Mouse (Mus musculus): ENCODE measurements around the gene Uxt. TPM values are rescaled to one million over a fixed set of nuclear protein-coding genes. Genes with fewer than 3 reads are reported as not detected.

The Uxt gene
- polyA plus RNA-seq, 2 experiments: 13.9 to 46.7 TPM

DNA sequence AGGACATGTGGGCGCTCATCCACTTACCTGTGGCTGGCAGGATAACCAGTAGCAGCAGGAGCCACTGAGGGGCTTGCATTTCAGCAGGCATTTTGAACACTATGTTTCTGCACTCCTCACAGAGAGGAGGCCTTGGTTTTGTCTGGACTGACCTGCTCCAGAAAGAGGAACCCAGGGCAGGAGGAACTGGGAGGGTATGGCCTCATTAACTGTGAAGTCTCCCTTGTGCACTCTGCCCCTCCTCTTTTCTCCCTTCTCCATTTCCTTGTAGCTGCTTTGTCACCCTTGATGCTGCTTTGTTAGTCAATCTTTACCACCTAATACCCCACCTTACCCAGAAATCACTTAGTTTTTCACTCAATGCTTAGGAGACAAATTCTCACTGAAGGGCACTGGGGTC is 30.5 kb downstream of the Uxt start, which contains the start of gene Cfp:
Gene Cfp (minus strand): TSS at position 192 of the 400 bp plus-strand sequence.
- Histone ChIP-seq H3K4me1 (replicated peaks; ENCODE audit: control insufficient read depth in 2 of 2, insufficient read depth in 2 of 2, low read length in 1 of 2) (no peaks in the 10 kb centered on the region), H3K27me3 (ENCODE audit: control insufficient read depth, insufficient read depth, low read length) (no peaks in the 10 kb centered on the region), H3K9ac (replicated peaks) (no peak within 1 kb of the TSS), H3K9me3 (ENCODE audit: control insufficient read depth, low read length) (no peaks in the 10 kb centered on the region), H3K36me3 (replicated peaks; ENCODE audit: control insufficient read depth, insufficient read depth, low read depth) (no peaks in the 10 kb centered on the region), H3K27ac (no peak within 1 kb of the TSS), H3K4me3 (ENCODE audit: insufficient read depth in 1 of 2, low read depth in 2 of 2, low read length in 2 of 2) (no peak within 1 kb of the TSS), H3K4me2 (ENCODE audit: low read depth) (no peak within 1 kb of the TSS)
- TF ChIP-seq CTCF (IDR thresholded peaks at IDR 0.05; ENCODE audit: low read depth) (no peak), EP300 (IDR thresholded peaks at IDR 0.05; ENCODE audit: low read depth) (no peak)
- no peak for DNase-seq (ENCODE audit: low read depth in 3 of 3, low spot score in 3 of 3)
- ATAC-seq (ENCODE audit: insufficient read depth): no peak
- WGBS (ENCODE audit: insufficient replicate concordance): 50% methylated on average over 1 of the region's 1 CpGs

- Histone ChIP-seq H3K36me3 (replicated peaks; ENCODE audit: control insufficient read depth, insufficient read depth, low read depth) (no peaks in the 10 kb centered on the region), H3K4me3 (ENCODE audit: insufficient read depth in 1 of 2, low read depth in 2 of 2, low read length in 2 of 2) (no peak overlapping the region), H3K27ac (no peak overlapping the region), H3K4me2 (ENCODE audit: low read depth) (no peak overlapping the region), H3K27me3 (ENCODE audit: control insufficient read depth, insufficient read depth, low read length) (no peaks in the 10 kb centered on the region), H3K9ac (replicated peaks) (no peak overlapping the region), H3K9me3 (ENCODE audit: control insufficient read depth, low read length) (no peaks in the 10 kb centered on the region), H3K4me1 (replicated peaks; ENCODE audit: control insufficient read depth in 2 of 2, insufficient read depth in 2 of 2, low read length in 1 of 2) (no peaks in the 10 kb centered on the region)
- DNase-seq (ENCODE audit: low read depth in 3 of 3, low spot score in 3 of 3) (no peak), ATAC-seq (ENCODE audit: insufficient read depth) (no peak)
- WGBS (ENCODE audit: insufficient replicate concordance): 41% methylated on average over 1 of the region's 1 CpGs
- TF ChIP-seq CTCF (IDR thresholded peaks at IDR 0.05; ENCODE audit: low read depth): no peak
- TF ChIP-seq EP300 (IDR thresholded peaks at IDR 0.05; ENCODE audit: low read depth): no peak
Measured at GRCm38 (mm10) chrX:20929859-20930258, 32.0 kb downstream of the Uxt start.

DNA sequence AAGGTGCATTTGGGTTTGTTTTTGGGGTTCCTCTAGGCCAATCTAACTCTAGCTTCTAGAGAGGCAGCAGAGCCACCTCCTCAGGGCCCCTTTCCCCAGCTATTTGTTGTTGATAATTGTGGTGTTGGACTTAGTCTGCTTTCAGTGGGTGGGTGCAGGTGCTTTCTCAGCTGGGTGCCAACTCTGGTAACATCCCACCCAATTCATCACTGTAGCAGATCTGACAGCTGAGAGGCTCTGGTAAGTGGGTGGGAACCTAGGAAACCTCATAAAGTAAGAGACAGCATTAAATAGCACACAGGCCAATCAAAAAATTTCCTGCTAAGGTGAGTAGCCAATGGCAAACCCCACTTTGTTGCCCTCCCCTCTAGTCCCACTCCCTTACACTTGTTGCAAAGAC is 36.8 kb downstream of the Uxt start:
- DNase-seq (ENCODE audit: low read depth in 3 of 3, low spot score in 3 of 3): no peak
- no peak for TF ChIP-seq CTCF (IDR thresholded peaks at IDR 0.05; ENCODE audit: low read depth)
- no peak for ATAC-seq (ENCODE audit: insufficient read depth)
- peaks cover 17% of the 10 kb centered on the region for H3K27me3 ChIP-seq (ENCODE audit: control insufficient read depth, insufficient read depth, low read length)
- H3K4me1 ChIP-seq (replicated peaks; ENCODE audit: control insufficient read depth in 2 of 2, insufficient read depth in 2 of 2, low read length in 1 of 2): no peaks in the 10 kb centered on the region
- H3K4me2 ChIP-seq (ENCODE audit: low read depth): no peak overlapping the region
- no peaks in the 10 kb centered on the region for H3K36me3 ChIP-seq (replicated peaks; ENCODE audit: control insufficient read depth, insufficient read depth, low read depth)
- no peak overlapping the region for H3K9ac ChIP-seq (replicated peaks)
- H3K9me3 ChIP-seq (ENCODE audit: control insufficient read depth, low read length): no peaks in the 10 kb centered on the region
- no peak overlapping the region for H3K4me3 ChIP-seq (ENCODE audit: insufficient read depth in 1 of 2, low read depth in 2 of 2, low read length in 2 of 2)
- H3K27ac ChIP-seq: no peak overlapping the region

- Histone ChIP-seq H3K4me1 (replicated peaks; ENCODE audit: control insufficient read depth in 2 of 2, insufficient read depth in 2 of 2, low read length in 1 of 2) (no peaks in the 10 kb centered on the region), H3K27me3 (ENCODE audit: control insufficient read depth, insufficient read depth, low read length) (peaks cover 28% of the 10 kb centered on the region), H3K9ac (replicated peaks) (no peak overlapping the region), H3K36me3 (replicated peaks; ENCODE audit: control insufficient read depth, insufficient read depth, low read depth) (no peaks in the 10 kb centered on the region), H3K4me3 (ENCODE audit: insufficient read depth in 1 of 2, low read depth in 2 of 2, low read length in 2 of 2) (no peak overlapping the region), H3K9me3 (ENCODE audit: control insufficient read depth, low read length) (no peaks in the 10 kb centered on the region), H3K4me2 (ENCODE audit: low read depth) (no peak overlapping the region), H3K27ac (no peak overlapping the region)
- ATAC-seq (ENCODE audit: insufficient read depth) (no peak), DNase-seq (ENCODE audit: low read depth in 3 of 3, low spot score in 3 of 3) (no peak)
- 46% methylated on average over 1 of the region's 1 CpGs for WGBS (ENCODE audit: insufficient replicate concordance)
- no peak for TF ChIP-seq EP300 (IDR thresholded peaks at IDR 0.05; ENCODE audit: low read depth)
- no peak for TF ChIP-seq CTCF (IDR thresholded peaks at IDR 0.05; ENCODE audit: low read depth)
Measured at GRCm38 (mm10) chrX:20923506-20923905, 38.3 kb downstream of the Uxt start.

GRCm38 (mm10) chrX:20921366-20921765 is 40.5 kb downstream of the Uxt start:
- no peaks in the 10 kb centered on the region for H3K36me3 ChIP-seq (replicated peaks; ENCODE audit: control insufficient read depth, insufficient read depth, low read depth)
- TF ChIP-seq CTCF (IDR thresholded peaks at IDR 0.05; ENCODE audit: low read depth) (no peak), EP300 (IDR thresholded peaks at IDR 0.05; ENCODE audit: low read depth) (no peak)
- 44% methylated on average over 5 of the region's 5 CpGs for whole genome bisulfite sequencing (ENCODE audit: insufficient replicate concordance)
- H3K9ac ChIP-seq (replicated peaks): no peak overlapping the region
- H3K27ac ChIP-seq: no peak overlapping the region
- peaks cover 28% of the 10 kb centered on the region for H3K27me3 ChIP-seq (ENCODE audit: control insufficient read depth, insufficient read depth, low read length)
- H3K4me2 ChIP-seq (ENCODE audit: low read depth): no peak overlapping the region
- no peak for ATAC-seq (ENCODE audit: insufficient read depth)
- H3K4me1 ChIP-seq (replicated peaks; ENCODE audit: control insufficient read depth in 2 of 2, insufficient read depth in 2 of 2, low read length in 1 of 2): no peaks in the 10 kb centered on the region
- no peak overlapping the region for H3K4me3 ChIP-seq (ENCODE audit: insufficient read depth in 1 of 2, low read depth in 2 of 2, low read length in 2 of 2)
- no peak for DNase-seq (ENCODE audit: low read depth in 3 of 3, low spot score in 3 of 3)
- H3K9me3 ChIP-seq (ENCODE audit: control insufficient read depth, low read length): no peaks in the 10 kb centered on the region
